12 mouse cellular contexts compared by ENCODE assay signal in genomic region chr14:54780084-54780483, GRCm38 (mm10). TPM values are rescaled to one million over a fixed set of nuclear protein-coding genes. Genes with fewer than 3 reads are reported as not detected.
A peak's percentile ranks its signal among the peaks of the same experiment; 100 is the strongest.
DNase-seq lines count a peak whose midpoint lies in the region; ATAC-seq and TF ChIP-seq lines count a peak whose summit lies in the region.
"Had no signal": no experiment of that assay in that cellular context is flagged by ENCODE, and none has a peak within 500 bp of the region (broad histone marks: within the 10 kb centered on the region; RNA-seq: fewer than 3 reads in every experiment).

No protein-coding gene starts in this region.

- WGBS in heart, embryonic 14.5 days, result 89% methylated on average over 9 of the region's 9 CpGs
- WGBS in midbrain, embryonic 13.5 days, result 90% methylated on average over 9 of the region's 9 CpGs
- 88% methylated on average over 9 of the region's 9 CpGs for WGBS in midbrain, embryonic 10.5 days
- 86% methylated on average over 9 of the region's 9 CpGs for WGBS in hindbrain, embryonic 16.5 days
- WGBS in olfactory bulb, adult 2 months, result 47% methylated on average over 9 of the region's 9 CpGs

- H3K9ac ChIP-seq in heart, embryonic 14.5 days (ENCODE audit: low read length), result no peak overlapping the region
- no peak overlapping the region for H3K9ac ChIP-seq in midbrain, embryonic 13.5 days (replicated peaks)
- 0 out of 2 replicates have a peak overlapping the region, but pooled peaks have one; percentile 7 for H3K9ac ChIP-seq in hindbrain, embryonic 16.5 days (ENCODE audit: low read depth, low read length)
- H3K9ac ChIP-seq: liver, embryonic 15.5 days had no signal

- H3K4me2 ChIP-seq in heart, embryonic 14.5 days (ENCODE audit: low read length), result peak overlapping the region; percentile 90; the same call in 1 of the 2 replicates
- peak overlapping the region; percentile 89 for H3K4me2 ChIP-seq in midbrain, embryonic 13.5 days (replicated peaks)
- peak overlapping the region; percentile 89 for H3K4me2 ChIP-seq in hindbrain, embryonic 16.5 days (ENCODE audit: low read length)

- TF ChIP-seq POLR2A in olfactory bulb, adult 2 months (IDR thresholded peaks at IDR 0.05; ENCODE audit: insufficient read depth, low read depth, low read length), result no peak

- H3K9me3 ChIP-seq in heart, embryonic 14.5 days (ENCODE audit: control insufficient read depth, low read length), result no peaks in the 10 kb centered on the region
- no peaks in the 10 kb centered on the region for H3K9me3 ChIP-seq in midbrain, embryonic 13.5 days
- H3K9me3 ChIP-seq in midbrain, embryonic 10.5 days (replicated peaks), result no peaks in the 10 kb centered on the region
- no peaks in the 10 kb centered on the region for H3K9me3 ChIP-seq in hindbrain, embryonic 16.5 days (ENCODE audit: control insufficient read depth, low read length)
- H3K9me3 ChIP-seq: liver, embryonic 15.5 days had no signal

- no peak for TF ChIP-seq CTCF in olfactory bulb, adult 2 months (IDR thresholded peaks at IDR 0.05; ENCODE audit: insufficient read depth, low read depth, low read length)

- H3K27ac ChIP-seq in heart, embryonic 14.5 days (replicated peaks in 1 of 2; ENCODE audit: control insufficient read depth in 1 of 2, insufficient read depth in 1 of 2, low read depth in 2 of 2, low read length in 2 of 2), result no peak overlapping the region
- H3K27ac ChIP-seq in midbrain, embryonic 13.5 days, result no peak overlapping the region
- no peak overlapping the region for H3K27ac ChIP-seq in midbrain, embryonic 10.5 days (replicated peaks)
- no peak overlapping the region for H3K27ac ChIP-seq in hindbrain, embryonic 16.5 days (ENCODE audit: low read depth, low read length)
- no peak overlapping the region for H3K27ac ChIP-seq in olfactory bulb, adult 2 months (ENCODE audit: insufficient read depth, low read depth, low read length)
- H3K27ac ChIP-seq: liver, embryonic 15.5 days had no signal

- ATAC-seq in heart, embryonic 14.5 days (ENCODE audit: insufficient number of reproducible peaks, insufficient read depth, low FRiP score, low read depth), result no peak
- no peak for ATAC-seq in midbrain, embryonic 13.5 days
- no peak for ATAC-seq in hindbrain, embryonic 16.5 days
- ATAC-seq in erythroid progenitor cell, adult 5-6 weeks (replicated peaks; ENCODE audit: low FRiP score, poor library complexity, severe bottlenecking), result no peak

- peaks cover 5 to 7% of the 10 kb centered on the region in 2 experiments; a peak in 2 of 4 replicates for H3K4me1 ChIP-seq in heart, embryonic 14.5 days (ENCODE audit: control insufficient read depth in 2 of 2, insufficient read depth in 2 of 2, low read length in 2 of 2)
- peaks cover 14% of the 10 kb centered on the region for H3K4me1 ChIP-seq in midbrain, embryonic 13.5 days (replicated peaks)
- peaks cover 11% of the 10 kb centered on the region for H3K4me1 ChIP-seq in midbrain, embryonic 10.5 days
- H3K4me1 ChIP-seq in hindbrain, embryonic 16.5 days (ENCODE audit: control insufficient read depth, insufficient read depth, low read depth, low read length), result peaks cover 3% of the 10 kb centered on the region; the same call in 1 of the 2 replicates
- peaks cover 17% of the 10 kb centered on the region for H3K4me1 ChIP-seq in olfactory bulb, adult 2 months (ENCODE audit: control insufficient read depth, insufficient read depth, low read length)

- H3K27me3 ChIP-seq in heart, embryonic 14.5 days (ENCODE audit: control insufficient read depth, insufficient read depth, low read length), result peaks cover 8% of the 10 kb centered on the region; the same call in 1 of the 2 replicates
- H3K27me3 ChIP-seq in midbrain, embryonic 13.5 days, result peaks cover 20% of the 10 kb centered on the region; the same call in 1 of the 2 replicates
- peaks cover 53% of the 10 kb centered on the region for H3K27me3 ChIP-seq in midbrain, embryonic 10.5 days (ENCODE audit: low read depth, poor library complexity, severe bottlenecking)
- no peaks in the 10 kb centered on the region for H3K27me3 ChIP-seq in hindbrain, embryonic 16.5 days (replicated peaks; ENCODE audit: control insufficient read depth, insufficient read depth, low read length)

- no peak overlapping the region; a peak in 1 of 4 replicates for H3K4me3 ChIP-seq in heart, embryonic 14.5 days (ENCODE audit: control insufficient read depth in 1 of 2, insufficient read depth in 1 of 2, low read depth in 1 of 2, low read length in 2 of 2)
- H3K4me3 ChIP-seq in midbrain, embryonic 13.5 days (replicated peaks), result no peak overlapping the region
- H3K4me3 ChIP-seq in midbrain, embryonic 10.5 days, result no peak overlapping the region
- H3K4me3 ChIP-seq in hindbrain, embryonic 16.5 days (ENCODE audit: low read length), result peak overlapping the region; percentile 63
- H3K4me3 ChIP-seq in olfactory bulb, adult 2 months (ENCODE audit: insufficient read depth, low read depth, low read length), result peak overlapping the region; percentile 58

- DNase-seq in heart, adult 9 months (ENCODE audit: low spot score in 2 of 2), result no peak
- DNase-seq in midbrain, embryonic 10.5 days (ENCODE audit: low spot score), result no peak
- no peak for DNase-seq in urinary bladder, postnatal 14 days (ENCODE audit: low spot score)
- DNase-seq: gastrocnemius, postnatal 14 days had no signal

- no peaks in the 10 kb centered on the region for H3K36me3 ChIP-seq in heart, embryonic 14.5 days (ENCODE audit: control insufficient read depth, insufficient read depth, low read length)
- no peaks in the 10 kb centered on the region for H3K36me3 ChIP-seq in midbrain, embryonic 13.5 days
- H3K36me3 ChIP-seq in midbrain, embryonic 10.5 days, result no peaks in the 10 kb centered on the region
- no peaks in the 10 kb centered on the region for H3K36me3 ChIP-seq in hindbrain, embryonic 16.5 days (ENCODE audit: control insufficient read depth, insufficient read depth, low read length)
- H3K36me3 ChIP-seq: liver, embryonic 15.5 days had no signal

RNA-seq across cellular contexts. Expression of gene Slc7a8, which starts 1.7 kb away (rescaled TPM):
- 5.0 and 5.1 TPM in 2 replicates for polyA plus RNA-seq in heart, embryonic 14.5 days (2014; fragmentation: Nextera tagmentation; extraction: Ambion mirVana)
- 4.6 and 4.9 TPM in 2 replicates for polyA plus RNA-seq in midbrain, embryonic 13.5 days (2015; fragmentation: Nextera tagmentation; extraction: Ambion mirVana)
- polyA plus RNA-seq in midbrain, embryonic 10.5 days (2016; fragmentation: Nextera tagmentation; extraction: Ambion mirVana), result 1.8 and 2.4 TPM in 2 replicates
- 8.6 and 11.2 TPM in 2 replicates for polyA plus RNA-seq in hindbrain, embryonic 16.5 days (2015; fragmentation: Nextera tagmentation; extraction: Ambion mirVana)
- polyA plus RNA-seq in olfactory bulb, adult 2 months (2012; ENCODE audit: insufficient read depth, insufficient read length, low replicate concordance, missing spikeins), result not detected in 2 replicates
- 7.1 and 11.9 TPM in 2 replicates for total RNA-seq in erythroid progenitor cell, adult 5-6 weeks (2015; ENCODE audit: low replicate concordance)
- total RNA-seq in erythroid progenitor cell, adult 5-6 weeks (2017; ENCODE audit: low replicate concordance), result 2.6 and 3.0 TPM in 2 replicates

RNA-seq across cellular contexts. Expression of gene Rnf212b, which starts 33.9 kb away (rescaled TPM):
- polyA plus RNA-seq in heart, embryonic 14.5 days (2014; fragmentation: Nextera tagmentation; extraction: Ambion mirVana), result not detected in 2 replicates
- not detected in 2 replicates for polyA plus RNA-seq in midbrain, embryonic 13.5 days (2015; fragmentation: Nextera tagmentation; extraction: Ambion mirVana)
- not detected in 2 replicates for polyA plus RNA-seq in midbrain, embryonic 10.5 days (2016; fragmentation: Nextera tagmentation; extraction: Ambion mirVana)
- polyA plus RNA-seq in hindbrain, embryonic 16.5 days (2015; fragmentation: Nextera tagmentation; extraction: Ambion mirVana), result 0.20 TPM in 1 of 2 replicates, not detected in the other
- polyA plus RNA-seq in olfactory bulb, adult 2 months (2012; ENCODE audit: insufficient read depth, insufficient read length, low replicate concordance, missing spikeins), result not detected in 2 replicates
- not detected in 2 replicates for total RNA-seq in erythroid progenitor cell, adult 5-6 weeks (2015; ENCODE audit: low replicate concordance)
- not detected in 2 replicates for total RNA-seq in erythroid progenitor cell, adult 5-6 weeks (2017; ENCODE audit: low replicate concordance)
- total RNA-seq: CH12.LX; left cerebral cortex, adult 8-10 months had no signal
- polyA plus RNA-seq: liver, embryonic 15.5 days had no signal

Comparison
In these comparisons a context has a peak if more than half of its experiments do, and no peak if none do; other contexts are left out.
1. H3K4me3 ChIP-seq: peak in hindbrain, embryonic 16.5 days (single experiment) and olfactory bulb, adult 2 months (single experiment); none in heart, embryonic 14.5 days (0 of 2), midbrain, embryonic 13.5 days (single experiment) and midbrain, embryonic 10.5 days (single experiment).
2. Peak in every context shown above with its lines, with median percentiles within 50 percentile points of each other: H3K4me2 ChIP-seq.